In the genomic region with DNA sequence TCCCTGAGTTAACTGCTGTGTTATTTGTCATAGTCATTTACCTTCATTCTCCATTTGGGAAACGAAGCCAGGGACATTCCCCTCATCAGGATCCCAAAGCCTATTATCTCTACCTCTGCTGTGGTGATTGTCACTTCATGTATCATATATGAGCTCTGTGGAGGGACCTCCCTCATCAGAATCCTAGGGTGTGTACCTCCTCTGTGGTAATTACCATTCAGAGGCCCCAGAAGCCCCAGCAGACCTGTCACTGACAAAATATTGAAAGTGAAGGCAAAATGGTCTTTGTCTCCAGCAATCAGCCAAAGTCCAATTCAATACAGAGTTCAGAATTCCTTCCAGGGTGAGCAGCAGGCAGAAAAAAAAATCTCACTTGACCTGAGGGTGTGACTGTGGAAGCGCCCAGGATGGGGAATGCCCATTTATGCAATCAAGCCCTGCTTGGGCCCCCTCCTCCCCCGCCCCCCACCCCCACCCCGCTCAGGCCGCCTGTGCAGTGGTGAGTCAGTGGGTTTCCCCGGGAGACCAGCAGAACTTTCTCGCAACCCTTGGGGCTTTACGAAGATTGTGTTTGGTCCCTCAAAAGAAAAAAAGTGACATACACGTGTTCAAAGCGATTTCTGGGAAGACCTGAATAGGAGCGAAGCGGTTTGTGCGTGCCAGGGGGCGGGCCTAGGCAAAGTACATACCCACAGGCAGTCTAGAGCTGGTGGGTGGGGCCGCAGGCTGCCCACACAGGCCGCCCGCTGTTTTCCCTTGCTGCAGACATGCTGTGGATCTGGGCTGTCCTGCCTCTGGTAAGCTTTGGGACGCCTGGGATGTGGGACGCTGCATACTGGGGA, we compare ENCODE assay signal across 8 mouse cellular contexts. TPM values are rescaled to one million over a fixed set of nuclear protein-coding genes. Genes with fewer than 3 reads are reported as not detected.
DNase-seq lines count a peak whose midpoint lies in the region; ATAC-seq and TF ChIP-seq lines count a peak whose summit lies in the region.

A gene (plus strand): TSS at position 719 of the 842 bp plus-strand sequence.

- no peaks in the 10 kb centered on the region for H3K9me3 ChIP-seq in heart, embryonic 14.5 days (ENCODE audit: control insufficient read depth, low read length)
- H3K9me3 ChIP-seq in kidney, postnatal 0 days (replicated peaks; ENCODE audit: low read length): no peaks in the 10 kb centered on the region
- no peaks in the 10 kb centered on the region for H3K9me3 ChIP-seq in liver, postnatal 0 days (ENCODE audit: low read length)
- no peaks in the 10 kb centered on the region for H3K9me3 ChIP-seq in neural tube, embryonic 11.5 days (ENCODE audit: control insufficient read depth, low read length)
- H3K9me3 ChIP-seq in stomach, embryonic 15.5 days: no peaks in the 10 kb centered on the region

- 4% methylated on average over 19 of the region's 19 CpGs for WGBS in heart, embryonic 14.5 days
- 5% methylated on average over 19 of the region's 19 CpGs for whole genome bisulfite sequencing in kidney, postnatal 0 days
- WGBS in liver, postnatal 0 days (ENCODE audit: insufficient replicate concordance): 3% methylated on average over 19 of the region's 19 CpGs
- WGBS in neural tube, embryonic 11.5 days: 4% methylated on average over 19 of the region's 19 CpGs
- WGBS in stomach, embryonic 15.5 days: 2% methylated on average over 19 of the region's 19 CpGs

- H3K9ac ChIP-seq in heart, embryonic 14.5 days (ENCODE audit: low read length): peak within 1 kb of the TSS; percentile 68
- H3K9ac ChIP-seq in kidney, postnatal 0 days (ENCODE audit: low read depth, low read length): peak within 1 kb of the TSS; percentile 40
- peak within 1 kb of the TSS; percentile 59 for H3K9ac ChIP-seq in liver, postnatal 0 days (replicated peaks)
- 0 out of 2 replicates have a peak within 1 kb of the TSS, but pooled peaks have one; percentile 32 for H3K9ac ChIP-seq in neural tube, embryonic 11.5 days (ENCODE audit: low read length)
- H3K9ac ChIP-seq in stomach, embryonic 15.5 days: 0 out of 2 replicates have a peak within 1 kb of the TSS, but pooled peaks have one; percentile 29

- peak within 1 kb of the TSS; percentile 96 for H3K4me2 ChIP-seq in heart, embryonic 14.5 days (ENCODE audit: low read length)
- H3K4me2 ChIP-seq in kidney, postnatal 0 days (ENCODE audit: low read length): peak within 1 kb of the TSS; percentile 80
- peak within 1 kb of the TSS; percentile 67 for H3K4me2 ChIP-seq in liver, postnatal 0 days (ENCODE audit: low read depth, low read length)
- peak within 1 kb of the TSS; percentile 86 for H3K4me2 ChIP-seq in neural tube, embryonic 11.5 days (ENCODE audit: low read depth)
- peak within 1 kb of the TSS; percentile 94 for H3K4me2 ChIP-seq in stomach, embryonic 15.5 days

- no peaks in the 10 kb centered on the region for H3K36me3 ChIP-seq in heart, embryonic 14.5 days (ENCODE audit: control insufficient read depth, insufficient read depth, low read length)
- H3K36me3 ChIP-seq in kidney, postnatal 0 days (ENCODE audit: insufficient read depth, low read length): no peaks in the 10 kb centered on the region
- no peaks in the 10 kb centered on the region for H3K36me3 ChIP-seq in liver, postnatal 0 days (replicated peaks; ENCODE audit: insufficient read depth, low read length)
- no peaks in the 10 kb centered on the region for H3K36me3 ChIP-seq in neural tube, embryonic 11.5 days (ENCODE audit: control insufficient read depth, insufficient read depth, low read length)
- no peaks in the 10 kb centered on the region for H3K36me3 ChIP-seq in stomach, embryonic 15.5 days

- H3K27ac ChIP-seq in heart, embryonic 14.5 days (replicated peaks in 1 of 2; ENCODE audit: control insufficient read depth in 1 of 2, insufficient read depth in 1 of 2, low read depth in 2 of 2, low read length in 2 of 2): no peak within 1 kb of the TSS
- H3K27ac ChIP-seq in kidney, postnatal 0 days: peak within 1 kb of the TSS; percentile 21
- peak within 1 kb of the TSS; percentile 86 for H3K27ac ChIP-seq in liver, postnatal 0 days (ENCODE audit: low read depth)
- H3K27ac ChIP-seq in neural tube, embryonic 11.5 days (ENCODE audit: low read depth, low read length): no peak within 1 kb of the TSS
- no peak within 1 kb of the TSS for H3K27ac ChIP-seq in stomach, embryonic 15.5 days

- peak within 1 kb of the TSS; percentile 57 to 64 for H3K4me3 ChIP-seq in heart, embryonic 14.5 days (ENCODE audit: control insufficient read depth in 1 of 2, insufficient read depth in 1 of 2, low read depth in 1 of 2, low read length in 2 of 2)
- H3K4me3 ChIP-seq in kidney, postnatal 0 days (replicated peaks; ENCODE audit: low read depth, low read length): peak within 1 kb of the TSS; percentile 52
- H3K4me3 ChIP-seq in liver, postnatal 0 days (ENCODE audit: low read depth, low read length): peak within 1 kb of the TSS; percentile 54
- H3K4me3 ChIP-seq in neural tube, embryonic 11.5 days (ENCODE audit: low read depth, low read length): peak within 1 kb of the TSS; percentile 34
- peak within 1 kb of the TSS; percentile 51 for H3K4me3 ChIP-seq in stomach, embryonic 15.5 days (replicated peaks)

- no peak for TF ChIP-seq EP300 in liver, postnatal 0 days (IDR thresholded peaks at IDR 0.05; ENCODE audit: low read depth)

- H3K27me3 ChIP-seq in heart, embryonic 14.5 days (ENCODE audit: control insufficient read depth, insufficient read depth, low read length): 0 out of 2 replicates have a peak, but pooled peaks cover 7% of the 10 kb centered on the region
- no peaks in the 10 kb centered on the region for H3K27me3 ChIP-seq in kidney, postnatal 0 days (ENCODE audit: insufficient read depth, low read length)
- no peaks in the 10 kb centered on the region for H3K27me3 ChIP-seq in liver, postnatal 0 days (ENCODE audit: insufficient read depth, low read length)
- no peaks in the 10 kb centered on the region for H3K27me3 ChIP-seq in neural tube, embryonic 11.5 days (ENCODE audit: control insufficient read depth, insufficient read depth, low read length)
- no peaks in the 10 kb centered on the region for H3K27me3 ChIP-seq in stomach, embryonic 15.5 days (replicated peaks)

- no peak for DNase-seq in frontal cortex, postnatal 25 days (ENCODE audit: low spot score in 2 of 2)
- DNase-seq in fibroblast of lung, adult 2 months (ENCODE audit: low read depth): peak; percentile 67
- DNase-seq in kidney, postnatal 0 days (ENCODE audit: low spot score): peak; percentile 85
- peak; percentile 84 for DNase-seq in liver, postnatal 0 days
- peak; percentile 55 for DNase-seq in neural tube, embryonic 11.5 days (ENCODE audit: low spot score)

- peak; percentile 67 for ATAC-seq in frontal cortex, adult (ENCODE audit: low TSS enrichment)
- peak; percentile 87 for ATAC-seq in heart, embryonic 14.5 days (ENCODE audit: insufficient number of reproducible peaks, insufficient read depth, low FRiP score, low read depth)
- peak; percentile 90 for ATAC-seq in kidney, postnatal 0 days (replicated peaks; ENCODE audit: low FRiP score, low read depth)
- peak; percentile 93 for ATAC-seq in liver, postnatal 0 days
- ATAC-seq in neural tube, embryonic 11.5 days (ENCODE audit: insufficient read depth, low FRiP score, low TSS enrichment): peak; percentile 90
- peak; percentile 94 for ATAC-seq in stomach, embryonic 15.5 days (ENCODE audit: insufficient read depth, low FRiP score, low read depth)

- no peak for TF ChIP-seq CTCF in kidney, postnatal 0 days (IDR thresholded peaks at IDR 0.05; ENCODE audit: low read depth)
- no peak for TF ChIP-seq CTCF in liver, postnatal 0 days (IDR thresholded peaks at IDR 0.05; ENCODE audit: low read depth)

- no peaks in the 10 kb centered on the region; a peak in 1 of 4 replicates for H3K4me1 ChIP-seq in heart, embryonic 14.5 days (ENCODE audit: control insufficient read depth in 2 of 2, insufficient read depth in 2 of 2, low read length in 2 of 2)
- no peaks in the 10 kb centered on the region for H3K4me1 ChIP-seq in kidney, postnatal 0 days (replicated peaks; ENCODE audit: insufficient read depth, low read length)
- H3K4me1 ChIP-seq in liver, postnatal 0 days (ENCODE audit: insufficient read depth): peaks cover 15% of the 10 kb centered on the region
- H3K4me1 ChIP-seq in neural tube, embryonic 11.5 days (ENCODE audit: control insufficient read depth, insufficient read depth, low read length): no peaks in the 10 kb centered on the region
- 0 out of 2 replicates have a peak, but pooled peaks cover 7% of the 10 kb centered on the region for H3K4me1 ChIP-seq in stomach, embryonic 15.5 days

RNA-seq across cellular contexts. Expression of the gene that starts here (rescaled TPM):
- 3.5 and 4.4 TPM in 2 replicates for polyA plus RNA-seq in heart, embryonic 14.5 days (2014; fragmentation: Nextera tagmentation; extraction: Ambion mirVana)
- 7.6 and 8.4 TPM in 2 replicates for polyA plus RNA-seq in kidney, postnatal 0 days (2015; fragmentation: Nextera tagmentation; extraction: Ambion mirVana)
- 37.1 and 41.9 TPM in 2 replicates for polyA plus RNA-seq in liver, postnatal 0 days (2015; fragmentation: Nextera tagmentation; extraction: Ambion mirVana)
- polyA plus RNA-seq in neural tube, embryonic 11.5 days (2014; fragmentation: Nextera tagmentation; extraction: Ambion mirVana): 0.76 and 1.0 TPM in 2 replicates
- polyA plus RNA-seq in stomach, embryonic 15.5 days (2015; fragmentation: Nextera tagmentation; extraction: Ambion mirVana): 4.9 TPM in 2 replicates

Comparison
In these comparisons a context has a peak if more than half of its experiments do, and no peak if none do; other contexts are left out.
1. DNase-seq: peak in fibroblast of lung, adult 2 months (single experiment), kidney, postnatal 0 days (single experiment), liver, postnatal 0 days (single experiment) and neural tube, embryonic 11.5 days (single experiment); none in frontal cortex, postnatal 25 days (0 of 2).
2. H3K27ac ChIP-seq: peak in kidney, postnatal 0 days (single experiment) and liver, postnatal 0 days (single experiment); none in heart, embryonic 14.5 days (0 of 2), neural tube, embryonic 11.5 days (single experiment) and stomach, embryonic 15.5 days (single experiment).
3. Peak in every context shown above with its lines, with median percentiles within 50 percentile points of each other: ATAC-seq, H3K4me2 ChIP-seq, H3K4me3 ChIP-seq and H3K9ac ChIP-seq.